Mouse (Mus musculus) ovary, postnatal 14 days (tissue): ENCODE measurements around the gene Cux1.

Experiments used
- DNase-seq: peaks from one replicate; pipeline ENCODE4 v3.0.0; 2022; ENCODE audit warnings: low spot score

Gene Cux1

GRCm38 (mm10) chr5:136372276-136372675 is 195.0 kb downstream of the Cux1 start:
- no peak for DNase-seq

GRCm38 (mm10) chr5:136363421-136363820 is 203.9 kb downstream of the Cux1 start:
- no peak for DNase-seq

GRCm38 (mm10) chr5:136362473-136363230 is 204.6 kb downstream of the Cux1 start:
- no peak for DNase-seq

GRCm38 (mm10) chr5:136362021-136362420 is 205.3 kb downstream of the Cux1 start:
- no peak for DNase-seq

GRCm38 (mm10) chr5:136357227-136357626 is 210.1 kb downstream of the Cux1 start:
- DNase-seq: no peak

GRCm38 (mm10) chr5:136355583-136356126 is 211.6 kb downstream of the Cux1 start:
- DNase-seq: no peak

GRCm38 (mm10) chr5:136354729-136355128 is 212.6 kb downstream of the Cux1 start:
- DNase-seq: no peak

GRCm38 (mm10) chr5:136353114-136353513 is 214.2 kb downstream of the Cux1 start:
- DNase-seq: no peak

GRCm38 (mm10) chr5:136343156-136343890 is 224.0 kb downstream of the Cux1 start:
- no peak for DNase-seq

- DNase-seq: no peak
These were observed 230.3 kb downstream of the Cux1 start for GRCm38 (mm10) chr5:136336798-136337527.

- DNase-seq: no peak
These were observed 231.6 kb downstream of the Cux1 start for GRCm38 (mm10) chr5:136335681-136336080.

GRCm38 (mm10) chr5:136334780-136335179 is 232.5 kb downstream of the Cux1 start:
- no peak for DNase-seq

GRCm38 (mm10) chr5:136334051-136334450 is 233.2 kb downstream of the Cux1 start:
- no peak for DNase-seq

GRCm38 (mm10) chr5:136332786-136333462 is 234.4 kb downstream of the Cux1 start:
- DNase-seq: no peak

- no peak for DNase-seq
These were observed 239.6 kb downstream of the Cux1 start for GRCm38 (mm10) chr5:136327736-136328135.

- no peak for DNase-seq
These were observed 240.7 kb downstream of the Cux1 start for GRCm38 (mm10) chr5:136326626-136327025.

- no peak for DNase-seq
These were observed 242.8 kb downstream of the Cux1 start for GRCm38 (mm10) chr5:136324506-136324905.

- no peak for DNase-seq
These were observed 245.9 kb downstream of the Cux1 start for GRCm38 (mm10) chr5:136321378-136321777.

- DNase-seq: no peak
These were observed 254.7 kb downstream of the Cux1 start for GRCm38 (mm10) chr5:136312566-136312965.

- DNase-seq: no peak
These were observed 255.1 kb downstream of the Cux1 start for GRCm38 (mm10) chr5:136312166-136312565.

GRCm38 (mm10) chr5:136306254-136306653 is 261.0 kb downstream of the Cux1 start:
- DNase-seq: no peak
